Comparison of ENCODE assay signal across 16 mouse cellular contexts in the genomic region with DNA sequence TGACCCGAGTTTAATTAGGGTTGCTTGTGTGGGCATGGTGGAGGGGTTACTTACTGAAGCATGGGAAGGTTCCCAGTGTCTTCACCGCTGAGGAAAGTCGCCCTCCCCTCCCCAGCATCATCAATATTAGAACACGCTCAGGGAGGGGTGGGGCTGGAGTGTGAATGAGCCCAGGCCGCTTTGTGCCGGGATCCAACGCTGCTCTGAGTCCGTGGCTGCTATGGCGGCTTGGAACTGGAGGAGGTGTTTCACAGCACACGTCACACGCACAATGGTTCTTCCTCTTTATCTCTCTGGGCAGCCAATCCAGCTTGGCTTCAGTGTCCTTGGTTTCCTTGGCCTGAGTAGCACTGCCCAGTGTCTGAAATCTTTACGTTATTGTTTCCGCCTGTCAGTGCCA. TPM values are rescaled to one million over a fixed set of nuclear protein-coding genes. Genes with fewer than 3 reads are reported as not detected.
DNase-seq lines count a peak whose midpoint lies in the region; ATAC-seq and TF ChIP-seq lines count a peak whose summit lies in the region.
"Had no signal": no experiment of that assay in that cellular context is flagged by ENCODE, and none has a peak within 500 bp of the region (broad histone marks: within the 10 kb centered on the region; RNA-seq: fewer than 3 reads in every experiment).

No protein-coding gene starts in this region.

- in situ Hi-C loops in ES-E14 (cut with MboI; ENCODE audit: low sequenced_read_pairs in 2 of 2, unreplicated experiment in 2 of 2): no loop called here

- no peak overlapping the region for H3K27ac ChIP-seq in kidney, embryonic 15.5 days
- no peak overlapping the region for H3K27ac ChIP-seq in ES-E14 (ENCODE audit: insufficient read depth, low read depth, low read length, poor library complexity, severe bottlenecking)
- H3K27ac ChIP-seq in midbrain, embryonic 15.5 days: no peak overlapping the region
- no peak overlapping the region for H3K27ac ChIP-seq in intestine, embryonic 15.5 days
- H3K27ac ChIP-seq: gastrocnemius, adult 2 months had no signal

- H3K27me3 ChIP-seq in kidney, embryonic 15.5 days: no peaks in the 10 kb centered on the region
- peaks cover 2% of the 10 kb centered on the region; the same call in 1 of the 2 replicates for H3K27me3 ChIP-seq in E14TG2a.4 (ENCODE audit: insufficient read depth, low read length)
- H3K27me3 ChIP-seq in midbrain, embryonic 15.5 days (replicated peaks): no peaks in the 10 kb centered on the region
- H3K27me3 ChIP-seq in intestine, embryonic 15.5 days (replicated peaks): no peaks in the 10 kb centered on the region

- peaks cover 8% of the 10 kb centered on the region; the same call in 1 of the 2 replicates for H3K9me3 ChIP-seq in kidney, embryonic 15.5 days (replicated peaks)
- H3K9me3 ChIP-seq in E14TG2a.4 (ENCODE audit: low read length) (peaks cover 1% of the 10 kb centered on the region; the same call in 1 of the 2 replicates), ES-E14 (ENCODE audit: control insufficient read depth, insufficient read depth, low read depth, low read length) (no peaks in the 10 kb centered on the region)
- peaks cover 5% of the 10 kb centered on the region; the same call in 1 of the 2 replicates for H3K9me3 ChIP-seq in midbrain, embryonic 15.5 days
- no peaks in the 10 kb centered on the region for H3K9me3 ChIP-seq in intestine, embryonic 15.5 days

- 0 out of 2 replicates have a peak, but pooled peaks have one; percentile 49 for ATAC-seq in kidney, embryonic 15.5 days (replicated peaks; ENCODE audit: low FRiP score)
- ATAC-seq in midbrain, embryonic 15.5 days (replicated peaks): no peak
- no peak for ATAC-seq in intestine, embryonic 15.5 days
- ATAC-seq: CD4-positive, CD25-positive, alpha-beta regulatory T cell, adult 4 months had no signal

- no peak for DNase-seq in kidney, adult 18-20 months
- DNase-seq in ES-E14 (ENCODE audit: low read depth, low spot score): no peak
- no peak for DNase-seq in layer of hippocampus, adult 9-10 months (ENCODE audit: low spot score)
- DNase-seq: cerebellum, postnatal 36 days; gastrocnemius, adult 2 months; heart, postnatal 36 days; kidney, adult 2 months; lung, postnatal 36 days; thymus, adult 18-20 months had no signal

- H3K4me3 ChIP-seq in kidney, embryonic 15.5 days (replicated peaks): no peak overlapping the region
- peak overlapping the region; percentile 61 for H3K4me3 ChIP-seq in E14TG2a.4 (replicated peaks; ENCODE audit: low read length)
- H3K4me3 ChIP-seq in ES-E14 (ENCODE audit: insufficient read depth in 1 of 2, low read depth in 1 of 2, low read length in 2 of 2, poor library complexity in 1 of 2, severe bottlenecking in 1 of 2): peak overlapping the region; percentile 25 to 43; a peak in 3 of 4 replicates
- H3K4me3 ChIP-seq in midbrain, embryonic 15.5 days: no peak overlapping the region
- no peak overlapping the region for H3K4me3 ChIP-seq in intestine, embryonic 15.5 days (replicated peaks)
- H3K4me3 ChIP-seq: gastrocnemius, adult 2 months had no signal

- H3K9ac ChIP-seq in kidney, embryonic 15.5 days: no peak overlapping the region
- peak overlapping the region; percentile 43; the same call in 1 of the 2 replicates for H3K9ac ChIP-seq in ES-E14 (ENCODE audit: insufficient read depth, low read depth, low read length, poor library complexity, severe bottlenecking)
- no peak overlapping the region for H3K9ac ChIP-seq in midbrain, embryonic 15.5 days
- H3K9ac ChIP-seq in intestine, embryonic 15.5 days: no peak overlapping the region

- whole genome bisulfite sequencing in kidney, embryonic 15.5 days: 48% methylated on average over 13 of the region's 13 CpGs
- WGBS in midbrain, embryonic 15.5 days: 44% methylated on average over 13 of the region's 13 CpGs
- WGBS in intestine, embryonic 15.5 days: 72% methylated on average over 13 of the region's 13 CpGs

- H3K4me1 ChIP-seq in kidney, embryonic 15.5 days: 0 out of 2 replicates have a peak, but pooled peaks cover 5% of the 10 kb centered on the region
- H3K4me1 ChIP-seq in E14TG2a.4 (replicated peaks; ENCODE audit: low read depth, low read length) (peaks cover 25% of the 10 kb centered on the region), ES-E14 (ENCODE audit: control insufficient read depth in 2 of 2, insufficient read depth in 2 of 2, low read length in 2 of 2, poor library complexity in 1 of 2) (peaks cover 1 to 4% of the 10 kb centered on the region in 2 experiments; a peak in 1 of 4 replicates)
- H3K4me1 ChIP-seq in midbrain, embryonic 15.5 days: peaks cover 9% of the 10 kb centered on the region; the same call in 1 of the 2 replicates
- H3K4me1 ChIP-seq in intestine, embryonic 15.5 days (replicated peaks): no peaks in the 10 kb centered on the region

- TF ChIP-seq CTCF in E14TG2a.4 (conservative IDR thresholded peaks at IDR 0.05; ENCODE audit: low read length): no peak

- peak overlapping the region; percentile 29 for H3K4me2 ChIP-seq in kidney, embryonic 15.5 days
- peak overlapping the region; percentile 31 for H3K4me2 ChIP-seq in midbrain, embryonic 15.5 days
- no peak overlapping the region for H3K4me2 ChIP-seq in intestine, embryonic 15.5 days (replicated peaks)
- H3K4me2 ChIP-seq: liver, embryonic 11.5 days had no signal

- peaks cover 7% of the 10 kb centered on the region; the same call in 1 of the 2 replicates for H3K36me3 ChIP-seq in kidney, embryonic 15.5 days
- H3K36me3 ChIP-seq in E14TG2a.4 (ENCODE audit: insufficient read depth, low read length): no peaks in the 10 kb centered on the region
- no peaks in the 10 kb centered on the region for H3K36me3 ChIP-seq in ES-E14 (ENCODE audit: control insufficient read depth, insufficient read depth, low read length, poor library complexity, severe bottlenecking)
- 0 out of 2 replicates have a peak, but pooled peaks cover 6% of the 10 kb centered on the region for H3K36me3 ChIP-seq in midbrain, embryonic 15.5 days (replicated peaks)
- no peaks in the 10 kb centered on the region for H3K36me3 ChIP-seq in intestine, embryonic 15.5 days

TF ChIP-seq in ES-E14, 5 proteins besides CTCF, POLR2A, EP300 and RAD21:
- TF ChIP-seq ZC3H11A (IDR thresholded peaks at IDR 0.05; ENCODE audit: borderline replicate concordance, low read depth, low read length): no peak
- no peak for TF ChIP-seq ZNF384 (IDR thresholded peaks at IDR 0.05; ENCODE audit: low read depth, low read length)
- TF ChIP-seq MAFK (IDR thresholded peaks at IDR 0.05; ENCODE audit: insufficient read depth, low read depth, low read length): no peak
- no peak for TF ChIP-seq CHD2 (IDR thresholded peaks at IDR 0.05; ENCODE audit: low read depth, low read length)
- no peak for TF ChIP-seq HCFC1 (IDR thresholded peaks at IDR 0.05; ENCODE audit: borderline replicate concordance, insufficient read depth, low read length)

RNA-seq across cellular contexts. Expression of gene Scn8a, which starts 22.3 kb away (rescaled TPM):
- 11.9 and 13.3 TPM in 2 replicates for polyA plus RNA-seq in kidney, embryonic 15.5 days (2015; fragmentation: Nextera tagmentation; extraction: Ambion mirVana)
- 6.1 and 7.7 TPM in 2 replicates for total RNA-seq in ES-E14 (2012; rRNA removed)
- polyA plus RNA-seq in midbrain, embryonic 15.5 days (2015; fragmentation: Nextera tagmentation; extraction: Ambion mirVana): 20.0 and 22.7 TPM in 2 replicates
- polyA plus RNA-seq in intestine, embryonic 15.5 days (2015; fragmentation: Nextera tagmentation; extraction: Ambion mirVana): 2.1 and 2.6 TPM in 2 replicates
- total RNA-seq: monocyte, adult 5-6 weeks had no signal

Comparison
In these comparisons a context has a peak if more than half of its experiments do, and no peak if none do; other contexts are left out.
1. H3K4me3 ChIP-seq: peak in E14TG2a.4 (single experiment) and ES-E14 (2 of 2); none in kidney, embryonic 15.5 days (single experiment), midbrain, embryonic 15.5 days (single experiment) and intestine, embryonic 15.5 days (single experiment).